Mouse (Mus musculus): ENCODE measurements around the gene Pla2g15.

The Pla2g15 gene

DNA sequence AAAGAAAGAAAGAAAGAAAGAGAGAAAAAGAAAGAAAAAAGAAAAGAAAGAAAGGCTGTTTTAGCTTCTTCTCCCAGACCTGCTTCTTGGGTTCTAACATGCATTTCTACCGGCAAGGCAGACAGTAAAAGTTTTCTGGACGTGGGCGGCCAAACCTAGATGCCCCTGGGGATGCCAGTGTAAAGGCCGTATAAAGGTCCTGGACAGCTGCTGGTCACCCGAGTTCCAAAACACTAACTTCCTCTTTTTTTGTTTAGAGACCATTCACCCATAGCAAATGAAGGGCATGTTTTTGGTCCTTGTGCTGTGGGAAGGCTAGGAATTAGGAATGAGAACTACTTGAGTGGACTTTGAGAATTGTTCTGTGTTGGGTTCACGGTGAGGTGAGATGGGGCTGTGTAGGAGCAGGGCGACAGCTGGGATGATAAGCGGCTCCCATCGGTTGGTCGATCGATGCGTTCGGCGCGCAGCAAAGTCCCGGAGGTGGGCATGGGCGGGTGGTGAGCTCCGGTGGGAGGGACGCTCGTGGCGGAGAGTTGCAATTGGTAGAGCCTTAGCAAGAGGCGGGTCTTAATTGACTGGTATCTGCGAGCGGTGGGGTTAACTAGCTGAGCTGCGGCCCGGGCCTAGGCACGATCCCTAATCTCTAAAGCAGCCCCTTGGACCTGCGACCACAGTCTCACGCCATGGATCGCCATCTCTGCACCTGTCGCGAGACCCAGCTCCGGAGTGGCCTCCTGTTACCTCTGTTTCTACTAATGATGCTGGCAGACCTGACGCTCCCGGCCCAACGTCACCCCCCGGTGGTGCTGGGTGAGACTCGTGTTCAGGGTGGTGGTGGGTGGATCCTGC is at the start of gene Pla2g15:
Gene Pla2g15 (plus strand): TSS at position 599 of the 852 bp plus-strand sequence.
- peak; percentile 92 for DNase-seq (ENCODE audit: low read depth, low spot score)

DNA sequence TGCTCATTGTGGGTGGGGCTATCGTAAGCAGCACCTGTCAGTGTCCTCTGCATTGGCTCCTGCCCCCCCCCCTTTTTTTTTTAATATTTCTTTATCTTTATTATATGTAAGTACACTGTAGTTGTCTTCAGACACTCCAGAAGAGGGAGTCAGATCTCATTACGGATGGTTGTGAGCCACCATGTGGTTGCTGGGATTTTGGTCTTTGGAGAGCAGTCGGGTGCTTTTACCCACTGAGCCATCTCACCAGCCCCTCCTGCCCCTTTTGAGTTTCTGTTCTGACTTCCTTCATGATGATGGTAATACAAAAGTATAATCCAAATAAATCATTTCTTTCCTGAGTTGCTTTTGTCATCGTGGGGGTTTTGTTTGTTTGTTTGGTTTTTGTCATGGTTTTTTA is 47.9 kb upstream of the Pla2g15 start:
- no peak for DNase-seq (ENCODE audit: low read depth, low spot score)

DNA sequence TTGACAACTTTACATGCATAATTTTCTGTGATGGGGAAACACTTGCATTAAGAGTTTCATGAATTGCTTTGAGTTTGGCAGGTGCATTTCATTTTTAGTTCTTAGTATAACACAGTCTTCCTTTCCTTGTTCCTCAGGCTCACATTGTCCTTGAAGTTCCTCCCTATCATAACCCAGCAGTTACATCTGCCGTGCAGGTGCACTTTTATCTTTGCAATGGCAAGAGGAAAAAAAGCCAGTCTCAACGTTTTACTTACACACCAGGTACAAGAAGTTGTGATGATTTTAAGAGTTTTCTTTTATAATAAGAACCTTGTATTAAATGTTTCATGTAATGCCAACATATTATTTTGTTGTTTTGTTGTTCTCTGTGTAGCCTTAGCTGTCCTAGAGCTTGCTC is 46.3 kb upstream of the Pla2g15 start:
- DNase-seq (ENCODE audit: low read depth, low spot score): no peak

DNA sequence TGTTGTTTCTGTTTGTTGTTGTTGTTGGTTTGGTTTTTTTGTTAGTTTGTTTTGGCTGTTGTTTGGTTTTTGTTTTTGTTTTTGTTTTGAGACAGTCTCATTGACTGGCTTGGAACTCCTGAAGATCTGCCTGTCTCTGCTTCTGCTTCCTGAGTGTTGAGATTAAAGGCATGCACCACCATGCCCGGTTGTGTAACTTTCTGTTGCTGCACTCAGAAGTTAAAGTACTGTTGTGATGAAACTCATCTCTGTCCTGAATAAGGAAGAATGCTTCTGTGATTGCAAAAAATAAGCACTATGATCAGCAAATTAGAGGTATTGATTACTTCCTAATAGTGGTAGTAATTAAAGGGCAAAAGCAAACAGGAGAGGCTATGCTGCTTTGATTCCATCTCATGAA is 44.0 kb upstream of the Pla2g15 start:
- DNase-seq (ENCODE audit: low read depth, low spot score): no peak

DNA sequence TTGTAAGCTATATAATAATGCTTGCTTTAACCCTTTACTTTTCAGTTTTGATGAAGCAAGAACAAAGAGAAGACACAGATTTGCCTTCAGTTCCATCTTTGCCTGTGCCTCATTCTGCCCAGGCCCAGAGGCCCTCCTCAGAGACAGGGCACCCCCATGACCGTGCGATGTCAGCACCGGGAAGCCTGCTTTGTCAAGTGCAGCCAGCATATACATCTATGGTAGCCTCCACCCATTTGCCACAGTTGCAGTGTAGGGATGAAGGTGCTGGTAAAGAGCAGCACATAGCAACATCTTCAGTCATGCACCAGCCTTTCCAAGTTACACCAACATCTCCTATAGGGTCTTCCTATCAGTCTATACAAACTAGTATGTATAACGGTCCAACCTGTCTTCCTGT is 42.1 kb upstream of the Pla2g15 start:
- no peak for DNase-seq (ENCODE audit: low read depth, low spot score)

DNA sequence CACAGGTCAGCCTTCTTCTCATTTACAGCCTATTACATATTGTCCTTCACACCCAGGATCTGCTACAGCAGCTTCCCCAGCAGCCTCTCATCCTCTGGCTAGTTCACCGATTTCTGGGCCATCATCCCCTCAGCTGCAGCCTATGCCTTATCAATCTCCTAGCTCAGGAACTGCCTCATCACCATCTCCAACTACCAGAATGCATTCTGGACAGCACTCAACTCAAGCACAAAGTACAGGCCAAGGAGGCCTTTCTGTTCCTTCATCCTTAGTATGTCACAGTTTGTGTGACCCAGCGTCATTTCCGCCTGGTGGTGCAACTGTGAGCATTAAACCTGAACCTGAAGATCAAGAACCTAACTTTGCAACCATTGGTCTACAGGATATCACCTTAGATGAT is 41.5 kb upstream of the Pla2g15 start:
- no peak for DNase-seq (ENCODE audit: low read depth, low spot score)

DNA sequence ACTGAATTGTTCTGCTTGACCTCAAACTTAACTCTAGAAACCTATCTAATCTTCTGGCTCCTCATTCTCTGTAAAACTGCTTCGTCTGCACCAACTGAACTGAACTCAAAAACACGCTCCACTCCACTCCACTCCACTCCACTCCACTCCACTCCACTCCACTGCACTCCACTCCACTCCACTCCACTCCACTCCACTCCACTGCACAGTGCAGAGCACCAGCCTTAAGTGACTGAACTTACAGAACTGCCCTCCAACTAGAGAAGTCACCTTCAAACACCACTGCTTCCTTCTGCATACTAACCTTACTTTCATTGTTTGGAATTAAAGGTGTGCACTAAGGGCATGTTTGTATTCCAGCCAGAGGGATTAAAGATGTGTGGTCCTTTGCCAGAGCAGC is 38.2 kb upstream of the Pla2g15 start:
- DNase-seq (ENCODE audit: low read depth, low spot score): no peak

DNA sequence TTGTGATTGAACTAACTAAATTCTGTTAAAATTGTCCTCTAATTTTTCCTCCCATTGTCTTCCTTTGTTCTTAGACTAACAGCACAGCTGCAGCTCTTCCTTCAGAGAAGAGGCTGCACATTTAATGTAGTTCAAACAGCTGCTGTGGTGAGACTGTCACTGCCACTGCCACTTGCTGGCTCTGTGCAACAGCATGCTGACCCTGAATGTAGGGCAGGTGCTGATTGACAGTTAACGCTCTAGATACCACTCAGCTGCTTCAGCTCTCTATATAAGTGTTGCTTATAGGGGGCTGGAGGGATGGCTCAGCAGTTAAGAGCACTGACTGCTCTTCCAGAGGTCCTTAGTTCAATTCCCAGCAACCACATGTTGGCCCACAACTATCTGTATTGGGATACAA is 37.7 kb upstream of the Pla2g15 start:
- no peak for DNase-seq (ENCODE audit: low read depth, low spot score)

DNA sequence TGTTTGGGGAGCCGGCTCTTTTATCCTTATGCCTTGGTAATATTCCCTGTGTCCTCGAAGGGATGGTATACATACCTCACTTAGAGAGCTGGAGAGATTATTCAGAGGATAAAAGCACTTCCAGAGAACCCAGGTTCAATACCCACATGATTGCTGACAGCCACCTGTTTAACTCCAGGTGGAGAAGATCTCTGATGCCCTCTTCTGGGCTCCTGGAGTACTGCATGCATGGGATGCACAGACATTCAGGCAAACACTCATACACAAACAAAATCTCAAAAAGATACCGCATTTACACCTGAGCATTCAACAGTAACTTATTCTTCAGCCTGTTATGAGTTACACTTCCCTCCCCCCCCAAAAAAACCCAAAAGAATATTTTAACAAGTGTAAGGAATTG is 34.3 kb upstream of the Pla2g15 start:
- DNase-seq (ENCODE audit: low read depth, low spot score): no peak

DNA sequence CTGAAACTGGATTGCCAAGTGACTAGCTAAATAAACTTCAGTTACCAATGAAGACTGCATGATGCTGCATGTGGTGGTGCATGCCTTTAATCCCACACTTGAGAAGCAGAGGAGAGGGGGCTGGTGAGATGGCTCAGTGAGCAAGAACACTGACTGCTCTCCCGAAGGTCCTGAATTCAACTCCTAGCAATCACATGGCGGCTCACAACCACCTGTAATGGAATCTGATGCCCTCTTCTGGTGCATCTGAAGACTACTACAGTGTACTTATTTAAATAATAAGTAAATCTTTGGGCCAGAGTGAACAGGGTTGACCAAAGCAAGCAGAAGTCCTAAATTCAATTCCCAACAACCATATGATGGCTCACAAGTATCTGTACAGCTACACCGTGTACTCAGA is 26.8 kb upstream of the Pla2g15 start:
- no peak for DNase-seq (ENCODE audit: low read depth, low spot score)

DNA sequence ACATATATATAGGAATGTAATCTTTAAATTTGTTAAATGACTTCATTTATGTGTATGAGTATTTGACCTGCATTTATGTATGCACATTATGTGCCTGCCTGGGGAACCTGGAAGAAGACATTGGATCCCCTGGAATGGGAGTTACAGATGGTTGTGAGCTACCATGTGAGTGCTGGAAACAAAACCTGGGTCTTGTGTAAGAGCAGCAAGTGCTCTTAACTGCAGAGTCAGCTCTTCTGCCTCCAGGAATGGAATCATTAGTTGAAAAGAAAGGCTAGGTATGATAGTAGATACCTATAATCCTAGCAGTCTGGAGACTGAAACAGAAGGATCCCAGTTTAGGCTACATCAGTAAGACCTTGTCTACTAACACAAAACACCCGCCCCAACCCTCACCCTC is 24.1 kb upstream of the Pla2g15 start:
- DNase-seq (ENCODE audit: low read depth, low spot score): no peak

DNA sequence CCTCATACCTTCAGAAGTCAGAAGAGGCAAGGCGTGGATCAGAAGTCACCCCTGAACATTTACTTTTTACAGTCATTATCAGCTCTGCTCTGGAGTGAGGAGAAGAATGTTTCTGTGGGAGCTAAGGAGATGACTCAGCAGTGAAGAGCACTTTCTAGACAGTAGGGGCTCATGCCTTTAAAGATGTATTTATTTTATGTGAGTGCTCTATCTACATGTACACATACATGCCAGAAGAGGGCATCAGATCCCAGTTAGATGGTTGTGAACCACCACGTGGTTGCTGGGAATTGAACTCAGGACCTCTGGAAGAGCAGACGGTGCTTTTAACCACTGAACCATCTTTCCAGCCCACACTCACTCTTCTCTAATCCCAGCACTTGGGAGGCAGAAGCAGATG is 23.1 kb upstream of the Pla2g15 start:
- no peak for DNase-seq (ENCODE audit: low read depth, low spot score)

DNA sequence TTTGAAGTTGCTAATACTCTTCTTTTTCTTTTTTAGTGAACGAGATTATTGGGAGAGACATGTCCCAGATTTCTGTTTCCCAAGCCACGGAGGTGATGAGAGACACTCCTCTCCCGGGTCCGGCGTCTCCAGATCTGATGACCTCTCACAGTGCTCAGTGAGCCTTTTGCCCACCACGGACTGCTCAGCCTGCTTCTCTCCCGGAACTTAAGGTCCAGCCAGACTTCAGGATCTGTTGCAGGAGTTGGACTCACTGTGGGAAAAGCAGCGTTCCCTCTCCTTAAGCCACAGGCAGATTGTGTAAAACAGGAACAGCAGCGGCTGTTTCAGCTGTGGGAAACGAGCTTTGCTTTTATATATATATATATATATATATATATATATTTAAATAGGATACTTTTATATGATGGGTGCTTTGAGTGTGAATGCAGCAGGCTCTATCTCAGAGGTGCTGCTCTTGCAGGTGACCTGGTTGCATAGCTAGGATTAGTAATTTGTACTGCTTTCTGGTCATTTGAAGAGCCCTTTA is 22.3 kb upstream of the Pla2g15 start:
- DNase-seq (ENCODE audit: low read depth, low spot score): no peak

DNA sequence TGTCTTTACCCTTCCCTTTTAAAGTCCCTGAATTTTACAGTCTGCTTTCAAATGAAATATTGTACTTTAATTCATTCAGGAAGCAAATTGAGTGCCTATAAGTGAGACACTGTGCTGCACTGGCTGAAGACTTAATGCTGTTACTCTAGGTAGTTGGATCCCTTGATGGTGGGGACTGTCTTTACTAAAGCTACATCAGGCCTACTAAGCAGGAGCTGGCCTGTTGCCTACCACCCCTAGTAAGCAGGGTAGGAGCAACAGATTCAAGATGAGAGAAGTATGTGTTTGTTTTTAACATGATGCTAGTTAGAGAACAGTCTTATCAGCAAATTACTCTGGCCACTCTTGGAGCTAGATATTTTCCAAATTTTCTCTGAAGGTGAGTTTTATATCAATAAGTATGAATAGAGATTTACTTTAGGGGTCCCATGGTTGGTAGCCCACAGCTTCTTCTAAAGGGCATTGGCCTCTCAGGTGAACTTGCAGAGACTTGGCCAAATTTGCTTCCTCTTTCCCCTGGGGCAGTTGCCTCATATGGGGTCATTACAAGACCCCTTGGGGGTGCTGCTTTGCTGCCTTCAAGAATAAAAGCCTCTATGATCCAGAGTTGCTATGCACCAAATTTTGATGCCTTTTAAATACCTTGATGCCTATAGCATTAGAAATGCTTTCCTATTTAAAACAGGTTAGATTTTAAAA is 20.8 kb upstream of the Pla2g15 start:
- DNase-seq (ENCODE audit: low read depth, low spot score): no peak

DNA sequence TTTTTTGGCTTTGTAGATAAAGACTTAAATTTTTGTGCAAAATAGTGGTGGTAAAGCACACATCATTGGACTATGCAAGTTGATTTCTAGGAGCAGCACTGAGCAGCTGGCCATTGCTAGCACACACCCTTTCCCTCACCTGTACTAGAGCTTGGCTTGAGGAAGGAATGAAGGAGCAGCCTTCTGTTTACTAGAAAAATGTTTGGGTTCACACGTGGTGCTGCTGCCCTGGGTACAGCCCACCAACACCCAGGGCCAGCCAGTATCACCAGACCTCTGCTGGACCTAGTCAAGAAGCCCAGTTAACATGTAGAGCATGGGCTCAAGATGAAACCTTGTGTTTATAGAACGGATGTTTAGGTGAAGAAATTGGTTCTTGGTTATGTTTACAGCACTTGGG is 20.2 kb upstream of the Pla2g15 start:
- no peak for DNase-seq (ENCODE audit: low read depth, low spot score)

DNA sequence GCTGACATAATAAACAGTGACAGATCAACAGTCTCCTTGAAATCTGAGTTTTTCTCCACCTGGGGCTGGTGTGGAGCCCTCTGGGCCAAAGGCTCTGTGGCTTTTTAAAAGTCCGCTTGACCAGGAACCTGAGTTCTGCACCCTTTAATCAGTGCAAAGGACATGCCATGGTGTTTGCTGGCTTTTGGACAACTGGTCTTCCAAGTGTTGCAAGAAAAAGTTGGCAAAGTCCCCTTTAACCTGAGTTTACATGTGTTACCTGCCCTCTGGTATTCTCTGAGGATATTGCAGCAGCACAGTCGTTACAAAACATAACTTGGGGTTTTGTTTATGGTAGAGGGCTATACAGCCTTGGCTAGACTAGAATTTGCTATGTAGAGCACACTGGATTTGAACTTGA is 19.7 kb upstream of the Pla2g15 start:
- DNase-seq (ENCODE audit: low read depth, low spot score): no peak

DNA sequence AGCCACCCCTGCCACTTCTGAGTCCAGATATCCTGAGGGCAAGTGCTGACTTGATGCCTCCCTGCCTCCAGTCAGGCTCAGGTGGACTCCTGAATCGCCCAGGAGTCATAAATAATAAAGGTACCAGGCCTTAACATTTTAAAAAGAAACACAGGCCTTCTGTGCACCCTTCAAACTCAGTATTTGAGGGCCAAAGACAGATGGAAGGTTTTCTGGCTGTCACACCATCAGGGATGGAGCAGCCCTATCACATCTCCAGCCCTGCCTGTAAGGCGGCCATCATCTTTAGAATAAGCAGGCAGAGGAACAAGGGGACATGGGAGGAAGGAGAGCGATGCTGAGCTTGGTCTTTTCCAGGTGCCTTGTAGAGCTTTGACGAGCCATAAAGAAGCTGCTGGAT is 19.2 kb upstream of the Pla2g15 start:
- no peak for DNase-seq (ENCODE audit: low read depth, low spot score)

DNA sequence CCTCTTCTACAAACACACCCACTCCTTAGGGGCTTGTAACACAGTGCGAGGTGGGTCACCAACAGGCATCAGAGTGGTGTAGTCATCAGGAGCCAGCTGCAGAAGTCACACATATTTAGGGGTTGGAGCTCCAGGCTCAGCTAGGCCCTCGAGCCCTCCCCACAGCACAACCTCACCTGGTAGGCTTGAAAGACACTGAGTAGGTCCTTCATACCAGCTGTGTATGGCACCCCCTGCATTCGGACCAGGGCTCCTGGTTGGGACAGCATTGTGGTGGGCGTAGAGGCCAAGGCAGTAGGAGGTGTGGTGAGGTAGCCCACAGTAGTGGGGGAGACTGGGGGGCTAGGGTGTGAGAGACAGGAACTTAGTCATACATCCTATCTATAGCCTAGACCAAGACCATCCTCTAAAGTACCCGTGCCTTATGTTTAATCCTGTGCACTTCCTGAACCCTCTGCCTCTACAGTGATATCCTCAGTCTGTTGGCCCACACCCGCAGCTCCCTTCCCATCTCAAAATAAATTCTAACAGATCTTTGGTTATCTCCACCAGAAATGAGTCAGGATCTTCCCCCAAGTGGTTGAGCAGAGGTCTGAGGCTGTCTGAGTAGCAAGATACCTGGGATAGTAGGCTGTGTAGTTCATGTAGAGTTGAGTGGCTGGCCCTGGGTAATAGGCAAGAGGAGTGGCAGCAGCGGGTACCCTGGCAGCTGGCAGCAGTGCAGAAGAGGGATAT is 18.5 kb upstream of the Pla2g15 start:
- no peak for DNase-seq (ENCODE audit: low read depth, low spot score)

DNA sequence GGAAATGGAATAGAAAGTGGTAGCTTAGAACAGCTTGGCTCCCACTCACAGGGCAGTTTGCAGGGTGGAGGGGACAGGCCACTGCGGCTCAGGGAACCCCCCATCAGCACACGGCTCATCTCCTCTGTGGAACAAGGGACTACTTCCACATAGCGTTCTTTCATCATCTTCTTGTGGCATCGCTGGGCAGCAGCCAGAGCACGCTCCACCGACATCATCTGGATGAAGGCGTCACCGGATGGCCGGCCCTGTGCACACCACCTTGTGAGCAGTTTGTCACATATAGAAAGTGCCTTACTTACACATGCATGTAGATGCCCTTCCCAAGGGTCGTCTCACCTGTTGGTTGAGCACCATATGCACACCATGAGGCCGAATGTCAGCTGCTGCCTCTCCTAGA is 17.8 kb upstream of the Pla2g15 start:
- no peak for DNase-seq (ENCODE audit: low read depth, low spot score)

DNA sequence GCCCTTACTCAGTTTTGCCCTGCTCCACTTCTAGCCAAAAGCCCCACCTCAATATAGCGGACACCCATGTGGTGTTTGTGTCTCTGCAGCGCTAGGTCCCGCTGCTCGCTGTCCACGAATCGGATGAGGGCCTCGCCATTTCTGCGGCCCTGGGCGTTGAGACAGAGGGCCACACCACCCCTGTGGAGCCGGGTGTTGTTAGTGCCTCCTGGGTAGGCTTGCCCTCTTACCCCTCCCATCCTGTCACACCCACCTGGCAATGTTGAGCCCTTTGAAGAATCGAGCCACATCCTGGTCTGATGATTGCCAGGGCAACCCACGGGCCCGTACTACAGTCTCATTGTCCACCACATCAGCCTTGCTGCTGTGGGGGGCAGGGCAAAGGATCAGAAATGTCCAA is 16.7 kb upstream of the Pla2g15 start:
- DNase-seq (ENCODE audit: low read depth, low spot score): no peak

DNA sequence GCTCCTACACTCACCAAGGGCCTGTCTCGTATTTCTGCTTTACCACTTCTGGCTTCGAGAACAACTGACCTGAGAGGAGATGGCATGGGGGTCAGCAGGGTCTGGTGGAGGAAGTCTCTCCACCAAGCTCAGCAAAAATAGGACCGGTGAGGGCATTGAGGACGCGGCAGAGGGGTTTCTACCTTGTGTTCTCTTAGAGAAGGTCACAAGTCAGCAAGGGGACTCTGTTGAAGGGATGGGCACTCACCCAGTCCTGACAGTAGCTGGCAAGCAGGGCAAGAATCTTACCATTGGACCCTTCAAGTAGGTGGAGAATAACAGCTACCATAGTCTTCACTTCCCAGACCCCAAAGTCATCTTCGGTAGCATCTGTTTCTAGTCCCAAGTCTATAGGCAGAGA is 16.3 kb upstream of the Pla2g15 start:
- DNase-seq (ENCODE audit: low read depth, low spot score): no peak

Data from telencephalon, adult 2 months (tissue).